Mouse (Mus musculus): Measurements from ENCODE around the gene Babam1.
A peak's percentile ranks its signal among the peaks of the same experiment; 100 is the strongest.

Babam1 gene

GRCm38 (mm10) chr8:71381421-71381970 is 15.2 kb upstream of the Babam1 start, which contains the start of gene Nr2f6:
Gene Nr2f6 (minus strand): TSS chr8:71381960.
- no peak for DNase-seq (ENCODE audit: low read depth in 2 of 2, low spot score in 2 of 2)

GRCm38 (mm10) chr8:71381971-71382961 is 14.4 kb upstream of the Babam1 start:
- no peak for DNase-seq (ENCODE audit: low read depth in 2 of 2, low spot score in 2 of 2)

DNA sequence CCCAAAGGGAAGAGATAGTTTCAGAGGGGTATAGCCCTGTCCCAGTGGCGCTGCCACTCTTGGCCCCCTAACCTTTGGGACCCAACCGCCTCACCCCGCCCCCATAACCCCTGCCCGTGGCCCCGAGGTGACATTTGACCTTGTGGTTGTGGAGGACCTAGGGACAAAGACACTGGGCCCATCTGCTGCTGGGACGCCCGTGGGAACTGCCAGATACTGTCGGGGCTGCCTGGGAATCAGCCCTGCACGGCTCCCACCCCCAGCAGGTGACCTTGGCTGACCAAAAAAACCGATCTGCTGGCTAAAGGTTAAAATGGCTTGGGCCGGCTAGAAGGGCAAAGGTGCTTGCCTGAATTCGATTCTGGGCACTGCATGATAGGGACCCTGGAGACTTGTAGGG is 13.3 kb upstream of the Babam1 start:
- no peak for DNase-seq (ENCODE audit: low read depth in 2 of 2, low spot score in 2 of 2)

- no peak for DNase-seq (ENCODE audit: low read depth in 2 of 2, low spot score in 2 of 2)
These were observed 12.8 kb upstream of the Babam1 start for GRCm38 (mm10) chr8:71383860-71384259.

- DNase-seq (ENCODE audit: low read depth in 2 of 2, low spot score in 2 of 2) = no peak
These were observed 11.3 kb upstream of the Babam1 start for GRCm38 (mm10) chr8:71385212-71385835.

- no peak for DNase-seq (ENCODE audit: low read depth in 2 of 2, low spot score in 2 of 2)
These were observed 8.4 kb upstream of the Babam1 start for GRCm38 (mm10) chr8:71388267-71388666.

DNA sequence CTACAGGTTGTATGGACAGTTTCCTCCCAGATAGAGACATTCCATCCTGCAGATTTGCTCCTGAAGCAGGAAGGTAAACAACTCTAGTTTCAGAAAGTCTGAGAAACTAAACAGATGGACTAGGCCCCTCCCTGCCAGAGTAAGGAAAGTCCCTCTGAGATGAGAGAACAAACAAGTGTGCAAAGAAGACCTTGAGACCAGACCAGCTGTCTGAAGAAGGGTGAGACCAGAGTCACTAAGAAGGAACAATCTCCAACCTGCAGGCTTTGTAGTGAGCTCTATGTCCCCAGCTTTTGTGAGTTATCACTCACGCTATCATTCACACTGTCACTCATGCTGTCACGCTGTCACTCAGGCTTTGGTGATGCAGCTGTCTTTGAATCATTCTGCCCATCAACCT is 5.0 kb upstream of the Babam1 start:
- no peak for DNase-seq (ENCODE audit: low read depth in 2 of 2, low spot score in 2 of 2)

DNA sequence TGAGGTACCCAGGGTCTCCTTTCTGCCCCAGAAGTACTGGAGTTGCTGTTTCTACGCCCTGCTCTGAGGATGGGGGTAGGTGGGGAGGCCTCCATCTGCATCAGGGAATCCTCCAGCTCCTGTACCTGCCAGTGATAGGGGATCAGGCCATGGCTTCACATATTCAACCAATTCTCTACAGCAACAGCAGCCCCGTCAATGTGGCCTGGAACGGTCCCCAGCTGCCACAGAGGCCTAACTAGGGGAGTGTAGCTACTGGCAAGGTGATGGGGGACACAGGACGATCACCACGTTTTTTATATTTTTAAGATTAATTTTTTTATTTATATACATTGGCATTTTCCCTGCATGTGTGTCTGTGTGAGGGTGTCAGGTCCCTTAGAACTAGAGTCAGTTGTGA is 4.3 kb upstream of the Babam1 start:
- no peak for DNase-seq (ENCODE audit: low read depth in 2 of 2, low spot score in 2 of 2)

- DNase-seq (ENCODE audit: low read depth in 2 of 2, low spot score in 2 of 2) = no peak
These were observed 3.8 kb upstream of the Babam1 start for GRCm38 (mm10) chr8:71392871-71393270.

DNA sequence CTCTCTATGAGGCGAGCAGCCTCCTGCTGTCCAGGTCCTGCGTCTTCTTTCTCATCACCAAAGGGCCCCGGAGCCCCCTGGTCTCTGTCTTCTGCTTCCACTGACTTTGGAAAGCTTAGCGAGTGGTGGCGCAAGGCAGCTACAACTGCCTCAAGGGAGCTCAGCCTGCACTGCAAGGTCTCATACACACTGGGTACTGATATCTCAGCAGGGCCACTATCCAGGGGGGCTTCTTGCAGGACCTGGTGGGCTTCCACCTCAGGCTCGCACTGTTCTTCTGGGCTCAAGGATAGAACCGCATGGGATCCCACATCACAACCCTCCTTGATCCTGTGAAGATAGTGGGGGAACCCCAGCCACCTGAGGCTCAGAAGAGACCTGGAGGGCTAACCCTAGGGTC is 2.2 kb upstream of the Babam1 start:
- no peak for DNase-seq (ENCODE audit: low read depth in 2 of 2, low spot score in 2 of 2)

DNA sequence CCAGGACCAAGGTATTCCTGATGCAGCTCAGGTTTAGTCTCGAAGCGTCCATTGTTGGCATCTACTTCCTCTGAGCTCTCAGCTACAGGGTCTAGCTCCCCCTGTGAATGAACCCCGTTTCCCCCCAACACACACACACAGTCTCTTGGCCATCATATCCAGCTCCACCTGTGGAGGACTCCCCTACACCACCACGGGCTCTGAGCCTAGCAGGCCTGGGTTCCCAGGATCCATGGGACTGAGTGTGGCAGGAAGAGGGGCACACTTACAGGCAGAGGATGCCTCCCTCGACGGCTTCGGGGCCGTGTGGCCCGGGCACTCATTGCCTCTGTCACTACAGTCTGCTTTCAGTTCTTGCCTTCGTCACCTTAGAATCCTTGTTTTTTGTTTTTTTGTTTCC is 1.6 kb upstream of the Babam1 start:
- no peak for DNase-seq (ENCODE audit: low read depth in 2 of 2, low spot score in 2 of 2)

DNA sequence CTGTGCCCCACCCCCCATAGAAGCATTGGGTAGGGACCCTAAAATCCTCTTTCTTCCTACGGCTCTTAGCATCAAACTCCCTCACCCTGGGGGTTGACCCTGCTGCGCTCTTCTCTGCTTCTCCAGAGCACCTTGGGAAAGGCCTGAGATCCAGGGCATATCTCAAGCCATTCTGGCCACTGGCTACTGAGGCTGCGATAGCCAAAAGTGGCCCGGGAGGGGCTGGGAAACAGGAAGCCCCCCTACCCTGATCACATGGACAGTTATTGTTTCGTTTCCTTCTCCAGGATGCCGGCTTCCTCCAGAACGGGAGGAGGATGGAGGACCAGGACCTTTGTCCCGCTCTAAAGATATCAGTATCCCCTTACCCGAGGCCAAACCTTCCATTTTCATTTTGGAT is 1.0 kb upstream of the Babam1 start, which contains the start of gene Ushbp1:
Gene Ushbp1 (minus strand): TSS at position 174 of the 400 bp plus-strand sequence.
- no peak for DNase-seq (ENCODE audit: low read depth in 2 of 2, low spot score in 2 of 2)

- no peak for DNase-seq (ENCODE audit: low read depth in 2 of 2, low spot score in 2 of 2)
These were observed 1.0 kb downstream of the Babam1 start for GRCm38 (mm10) chr8:71397701-71398100.

- DNase-seq (ENCODE audit: low read depth in 2 of 2, low spot score in 2 of 2) = no peak
These were observed 4.2 kb downstream of the Babam1 start for GRCm38 (mm10) chr8:71400826-71401225.

DNA sequence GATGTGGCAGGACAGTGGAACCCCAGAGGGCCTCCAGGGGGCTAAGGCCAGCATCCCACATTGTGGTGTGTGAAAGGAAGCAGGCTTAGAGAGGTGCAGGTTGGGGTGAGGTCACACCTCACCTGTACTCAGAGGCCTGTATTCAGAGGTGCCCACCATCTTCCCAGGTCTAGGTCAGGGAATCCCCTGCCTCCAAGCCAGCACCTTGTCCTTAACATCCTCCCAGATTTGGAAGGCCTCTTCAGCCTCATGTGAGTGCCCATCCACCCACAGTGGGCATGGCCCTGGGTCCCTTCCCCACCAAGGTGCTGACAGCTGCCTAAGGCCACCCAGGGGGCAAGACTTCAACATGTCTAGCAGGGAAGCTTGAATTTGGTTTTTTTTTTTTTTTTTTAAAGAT is 4.8 kb downstream of the Babam1 start:
- DNase-seq (ENCODE audit: low read depth in 2 of 2, low spot score in 2 of 2) = no peak

- DNase-seq (ENCODE audit: low read depth in 2 of 2, low spot score in 2 of 2) = no peak
These were observed 5.8 kb downstream of the Babam1 start for GRCm38 (mm10) chr8:71402446-71402964.

DNA sequence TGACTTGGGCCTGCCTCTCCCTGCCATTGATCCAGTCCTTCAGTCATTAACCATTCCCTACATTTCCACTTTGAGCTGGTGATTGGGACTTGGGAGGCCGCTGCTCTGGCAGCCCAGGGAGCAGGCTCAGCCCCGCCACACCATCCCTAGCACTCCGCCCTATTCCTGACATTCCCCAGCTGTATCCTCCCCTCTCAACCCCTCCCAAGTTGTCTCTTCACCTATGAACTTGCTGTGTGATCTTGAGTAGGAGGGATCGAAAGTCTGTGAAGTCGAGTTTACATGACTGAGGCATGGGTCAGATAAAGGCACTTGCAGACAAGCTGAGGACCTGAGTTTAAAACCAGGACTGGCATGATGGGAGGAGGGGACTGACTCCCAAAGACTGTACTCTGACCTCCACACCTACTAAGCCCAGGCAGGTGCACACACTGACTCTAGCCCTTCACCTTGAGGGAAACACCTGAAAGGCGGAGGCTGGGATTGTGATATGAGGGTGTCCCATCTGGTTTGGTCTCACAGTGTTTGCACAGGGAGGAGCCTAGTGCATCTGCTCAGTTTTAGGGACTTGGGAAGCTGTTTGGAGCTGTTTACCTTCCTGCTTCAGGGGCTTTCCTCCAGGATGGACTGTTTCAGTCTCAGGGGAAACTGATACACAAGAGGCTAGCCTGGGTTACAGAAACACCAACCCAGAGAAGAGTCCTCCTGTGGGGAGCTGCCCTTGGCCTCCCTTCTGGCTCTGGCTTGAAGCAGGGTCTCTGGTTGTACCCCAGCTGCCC is 6.6 kb downstream of the Babam1 start:
- no peak for DNase-seq (ENCODE audit: low read depth in 2 of 2, low spot score in 2 of 2)

DNA sequence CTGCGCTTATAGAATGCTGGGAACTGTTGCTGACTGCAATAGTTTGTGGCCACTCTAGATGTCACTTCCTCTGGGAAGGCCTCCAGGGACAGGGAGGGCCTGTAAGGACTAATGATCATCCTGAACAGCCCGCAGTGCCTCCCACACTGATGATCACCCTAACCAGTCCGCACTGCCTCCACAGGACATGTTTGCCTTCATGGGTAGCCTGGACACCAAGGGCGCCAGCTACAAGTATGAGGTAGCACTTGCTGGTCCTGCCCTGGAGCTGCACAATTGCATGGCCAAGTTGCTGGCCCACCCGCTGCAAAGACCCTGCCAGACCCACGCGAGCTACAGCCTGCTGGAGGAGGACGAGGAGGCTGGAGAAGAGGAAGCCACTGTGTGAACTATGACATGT is 7.3 kb downstream of the Babam1 start:
- DNase-seq (ENCODE audit: low read depth in 2 of 2, low spot score in 2 of 2) = no peak

DNA sequence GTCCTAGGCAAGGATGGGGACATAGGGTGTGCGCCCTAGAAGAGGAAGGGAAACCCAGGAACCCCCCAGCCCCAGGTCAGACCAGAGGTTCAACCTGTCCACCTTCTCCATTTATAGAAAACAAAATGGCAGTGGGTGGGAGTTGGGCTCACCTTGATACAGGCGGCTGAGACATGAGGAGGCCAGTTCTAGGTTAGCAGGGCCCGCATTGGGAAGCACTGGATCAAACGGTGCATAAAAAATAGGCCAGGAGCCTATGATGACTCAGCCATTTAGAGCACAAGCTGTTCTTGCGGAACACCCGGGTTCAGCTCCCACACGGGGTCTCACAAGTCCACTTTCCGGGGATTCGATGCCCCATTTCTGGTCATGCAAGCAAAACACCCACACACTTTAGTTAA is 8.3 kb downstream of the Babam1 start:
- DNase-seq (ENCODE audit: low read depth in 2 of 2, low spot score in 2 of 2) = no peak

- DNase-seq (ENCODE audit: low read depth in 2 of 2, low spot score in 2 of 2) = peak; percentile 93 to 98
These were observed 8.9 kb downstream of the Babam1 start, which contains the start of gene Ankle1 for GRCm38 (mm10) chr8:71405401-71406098. Gene Ankle1 (plus strand): TSS chr8:71406010.
